Mouse (Mus musculus): ENCODE data around the gene Sapcd2. TPM values are rescaled to one million over a fixed set of nuclear protein-coding genes. Genes with fewer than 3 reads are reported as not detected.

The Sapcd2 gene
- polyA plus RNA-seq, 1 experiment from 2014 or later, result 35.9 TPM

DNA sequence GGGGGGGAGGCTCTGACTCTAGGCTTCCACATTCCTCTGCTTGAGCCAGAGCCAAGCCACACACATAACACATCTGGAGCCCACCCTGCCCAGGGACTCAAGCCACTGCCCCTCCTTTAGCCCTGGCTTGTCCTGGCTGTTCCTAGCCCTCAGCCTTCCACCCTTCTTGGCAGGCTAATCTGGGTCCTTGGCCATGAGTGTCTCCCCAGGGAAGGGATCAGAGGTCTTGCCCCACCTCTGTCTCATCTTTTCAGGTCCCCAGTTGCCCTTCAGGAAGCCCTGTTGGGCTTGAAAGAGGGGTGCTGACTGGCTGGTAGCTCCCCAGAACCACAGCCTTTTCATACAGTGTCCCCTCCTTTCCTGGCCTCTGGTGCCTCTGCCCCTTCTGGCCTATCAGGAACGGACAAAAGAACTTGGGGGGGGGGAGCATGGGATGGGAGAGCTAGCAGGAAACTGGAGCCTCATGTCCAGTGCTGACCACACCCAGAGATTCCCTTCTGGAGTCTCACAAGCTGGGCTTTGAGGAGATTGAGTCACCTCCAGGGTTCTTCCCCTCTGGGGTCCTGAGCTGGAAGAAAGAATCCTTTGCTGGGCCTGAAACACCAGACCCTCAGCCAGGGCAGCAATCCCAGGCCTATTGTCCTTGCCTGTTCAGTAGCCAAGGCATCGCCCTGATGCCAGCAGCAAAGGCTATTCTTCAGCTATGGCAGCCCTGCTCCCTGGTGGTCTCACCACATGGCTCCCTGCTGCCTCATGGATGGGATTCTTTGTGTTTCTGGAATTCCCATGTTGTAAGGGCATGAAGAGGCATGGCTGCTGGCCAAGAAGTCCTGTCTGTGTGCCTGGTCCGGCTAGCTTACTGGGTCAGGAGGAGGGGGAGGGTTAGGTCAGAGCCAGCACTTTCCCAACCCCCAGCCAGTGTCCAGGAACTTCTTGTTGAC is 22.4 kb downstream of the Sapcd2 start:
- no peak overlapping the region for H3K4me2 ChIP-seq (ENCODE audit: low read depth, low read length)
- no peak overlapping the region; the same call in 1 of the 2 replicates for H3K9ac ChIP-seq (ENCODE audit: low read length)
- peaks cover 12% of the 10 kb centered on the region for H3K4me1 ChIP-seq (ENCODE audit: control insufficient read depth, insufficient read depth, low read length)
- peaks cover 23% of the 10 kb centered on the region for H3K27me3 ChIP-seq (ENCODE audit: control insufficient read depth, insufficient read depth, low read length)
- H3K9me3 ChIP-seq (replicated peaks; ENCODE audit: control insufficient read depth, low read length), result no peaks in the 10 kb centered on the region
- peak overlapping the region; percentile 43 for H3K27ac ChIP-seq (ENCODE audit: low read length)
- no peaks in the 10 kb centered on the region for H3K36me3 ChIP-seq (ENCODE audit: control insufficient read depth, insufficient read depth, low read length)
- no peak overlapping the region for H3K4me3 ChIP-seq (replicated peaks; ENCODE audit: low read length)
- 46% methylated on average over 3 of the region's 3 CpGs for whole genome bisulfite sequencing
- peak; percentile 30; the same call in 1 of the 2 replicates for ATAC-seq (ENCODE audit: insufficient read depth, low FRiP score)

DNA sequence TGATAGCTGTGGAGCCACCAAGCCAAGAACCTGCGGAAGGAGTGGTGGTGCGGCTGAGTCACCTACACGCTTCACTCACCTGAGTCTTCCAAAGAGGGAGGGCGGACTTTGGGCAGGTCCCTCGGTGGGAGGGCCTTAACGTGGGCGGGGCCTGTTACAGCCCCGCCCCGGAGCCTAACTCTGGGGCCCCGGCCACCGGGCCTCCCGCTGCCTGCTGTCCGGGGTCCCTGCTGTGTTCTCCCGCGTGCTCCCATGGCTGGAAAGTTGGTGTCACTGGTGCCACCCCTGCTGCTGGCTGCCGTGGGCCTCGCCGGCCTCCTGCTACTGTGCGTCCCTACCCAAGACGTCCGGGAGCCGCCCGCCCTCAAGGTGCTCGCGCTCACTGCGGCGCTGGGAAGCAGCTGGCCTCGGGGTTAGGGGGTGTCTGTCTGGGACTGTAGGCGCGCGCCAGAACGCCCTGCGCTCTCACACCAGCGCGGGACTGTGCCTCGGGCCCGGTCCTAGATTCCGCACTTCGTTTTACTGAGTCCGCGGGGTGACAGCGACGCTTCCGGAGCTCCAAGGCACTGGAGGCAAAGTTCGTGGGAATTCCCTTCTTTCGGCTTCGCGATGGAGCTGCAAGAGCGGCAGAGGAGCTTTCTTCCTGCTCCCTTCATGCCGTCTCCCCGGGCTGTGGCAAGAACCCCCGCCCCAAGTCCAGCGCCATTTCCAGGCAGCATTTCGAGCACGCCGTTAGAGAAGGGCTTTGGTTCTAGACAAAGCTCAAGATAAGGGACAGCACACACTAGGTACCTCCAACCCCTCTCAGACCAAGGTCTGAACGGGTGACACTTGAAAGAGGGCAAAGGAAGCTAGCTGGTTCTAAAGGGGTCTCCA is 23.8 kb downstream of the Sapcd2 start, which contains the start of gene Entpd2:
Entpd2 (plus strand) TSS at position 154 of the 876 bp plus-strand sequence.
- ATAC-seq (ENCODE audit: insufficient read depth, low FRiP score), result peak; percentile 86
- Histone ChIP-seq H3K27ac (ENCODE audit: low read length) (peak within 1 kb of the TSS; percentile 20; the same call in 1 of the 2 replicates), H3K4me1 (ENCODE audit: control insufficient read depth, insufficient read depth, low read length) (peaks cover 16% of the 10 kb centered on the region), H3K4me2 (ENCODE audit: low read depth, low read length) (peak within 1 kb of the TSS; percentile 75), H3K4me3 (replicated peaks; ENCODE audit: low read length) (peak within 1 kb of the TSS; percentile 55), H3K9me3 (replicated peaks; ENCODE audit: control insufficient read depth, low read length) (no peaks in the 10 kb centered on the region), H3K36me3 (ENCODE audit: control insufficient read depth, insufficient read depth, low read length) (no peaks in the 10 kb centered on the region), H3K9ac (ENCODE audit: low read length) (peak within 1 kb of the TSS; percentile 67), H3K27me3 (ENCODE audit: control insufficient read depth, insufficient read depth, low read length) (peaks cover 32% of the 10 kb centered on the region)
- WGBS, result 2% methylated on average over 57 of the region's 57 CpGs

DNA sequence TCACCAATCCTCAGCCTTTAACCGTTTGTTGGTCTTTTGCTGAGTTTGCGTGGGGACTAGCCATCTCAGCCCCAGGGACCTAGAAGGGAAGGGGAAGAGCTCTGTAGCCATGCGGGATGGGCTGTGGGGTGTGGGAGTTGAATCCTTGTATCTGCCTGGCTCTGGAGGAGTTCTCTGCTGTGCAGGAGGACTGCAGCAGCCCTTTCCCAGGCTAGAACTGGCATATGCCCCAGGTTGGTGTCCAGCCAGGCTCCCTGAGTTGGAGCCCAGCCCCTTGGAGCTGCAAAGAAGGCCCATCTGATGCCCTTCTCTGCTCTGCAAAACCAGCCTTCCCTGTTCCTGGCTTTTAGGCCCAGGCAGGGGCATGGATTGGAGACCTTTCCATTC is 24.5 kb downstream of the Sapcd2 start:
- WGBS, result 29% methylated on average over 3 of the region's 3 CpGs
- no peak overlapping the region for H3K27ac ChIP-seq (ENCODE audit: low read length)
- peaks cover 32% of the 10 kb centered on the region for H3K27me3 ChIP-seq (ENCODE audit: control insufficient read depth, insufficient read depth, low read length)
- peak overlapping the region; percentile 67 for H3K9ac ChIP-seq (ENCODE audit: low read length)
- H3K4me2 ChIP-seq (ENCODE audit: low read depth, low read length), result peak overlapping the region; percentile 75
- ATAC-seq (ENCODE audit: insufficient read depth, low FRiP score), result no peak
- peaks cover 16% of the 10 kb centered on the region for H3K4me1 ChIP-seq (ENCODE audit: control insufficient read depth, insufficient read depth, low read length)
- peak overlapping the region; percentile 55 for H3K4me3 ChIP-seq (replicated peaks; ENCODE audit: low read length)
- no peaks in the 10 kb centered on the region for H3K9me3 ChIP-seq (replicated peaks; ENCODE audit: control insufficient read depth, low read length)
- no peaks in the 10 kb centered on the region for H3K36me3 ChIP-seq (ENCODE audit: control insufficient read depth, insufficient read depth, low read length)

DNA sequence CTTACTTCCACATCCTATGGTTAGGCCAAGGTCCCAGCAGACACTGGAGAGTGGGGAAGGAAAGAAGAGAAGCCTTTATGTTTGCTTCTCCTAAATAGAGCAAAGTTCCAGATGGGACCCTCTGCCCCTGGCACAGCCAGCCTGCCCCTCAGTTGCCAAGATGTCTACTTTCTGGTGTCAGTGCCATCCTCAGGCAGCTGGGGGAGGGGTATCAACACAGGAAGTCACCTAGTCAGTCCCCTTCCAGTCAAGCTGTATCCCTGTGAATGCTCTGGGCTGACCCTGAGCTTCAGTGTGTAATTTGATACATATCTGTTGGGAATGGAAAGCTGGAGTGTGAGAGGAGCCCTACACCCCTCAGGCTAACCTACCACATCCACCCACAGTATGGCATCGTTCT is 24.9 kb downstream of the Sapcd2 start:
- WGBS, result 48% methylated on average over 1 of the region's 1 CpGs
- Histone ChIP-seq H3K9ac (ENCODE audit: low read length) (no peak overlapping the region), H3K4me2 (ENCODE audit: low read depth, low read length) (peak overlapping the region; percentile 75), H3K27me3 (ENCODE audit: control insufficient read depth, insufficient read depth, low read length) (peaks cover 35% of the 10 kb centered on the region), H3K9me3 (replicated peaks; ENCODE audit: control insufficient read depth, low read length) (no peaks in the 10 kb centered on the region), H3K4me3 (replicated peaks; ENCODE audit: low read length) (no peak overlapping the region), H3K27ac (ENCODE audit: low read length) (no peak overlapping the region), H3K4me1 (ENCODE audit: control insufficient read depth, insufficient read depth, low read length) (peaks cover 16% of the 10 kb centered on the region), H3K36me3 (ENCODE audit: control insufficient read depth, insufficient read depth, low read length) (no peaks in the 10 kb centered on the region)
- no peak for ATAC-seq (ENCODE audit: insufficient read depth, low FRiP score)

DNA sequence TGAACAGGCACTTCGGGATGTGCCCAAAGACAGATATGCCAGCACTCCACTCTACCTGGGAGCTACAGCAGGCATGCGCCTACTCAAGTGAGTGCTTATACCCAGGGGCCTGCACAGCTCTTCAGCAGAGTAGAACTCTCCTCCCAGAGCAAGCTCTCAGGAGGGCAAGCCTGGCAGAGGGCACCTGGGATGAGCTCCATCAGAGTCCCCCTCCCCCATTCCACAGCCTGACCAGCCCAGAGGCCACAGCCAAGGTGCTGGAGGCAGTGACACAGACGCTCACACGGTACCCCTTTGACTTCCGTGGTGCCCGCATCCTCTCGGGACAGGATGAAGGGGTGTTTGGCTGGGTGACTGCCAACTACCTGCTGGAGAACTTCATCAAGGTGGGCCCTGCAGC is 25.9 kb downstream of the Sapcd2 start:
- H3K4me1 ChIP-seq (ENCODE audit: control insufficient read depth, insufficient read depth, low read length), result peaks cover 16% of the 10 kb centered on the region
- H3K36me3 ChIP-seq (ENCODE audit: control insufficient read depth, insufficient read depth, low read length), result no peaks in the 10 kb centered on the region
- no peak for ATAC-seq (ENCODE audit: insufficient read depth, low FRiP score)
- H3K9me3 ChIP-seq (replicated peaks; ENCODE audit: control insufficient read depth, low read length), result no peaks in the 10 kb centered on the region
- 88% methylated on average over 7 of the region's 7 CpGs for WGBS
- H3K27ac ChIP-seq (ENCODE audit: low read length), result no peak overlapping the region
- peaks cover 38% of the 10 kb centered on the region for H3K27me3 ChIP-seq (ENCODE audit: control insufficient read depth, insufficient read depth, low read length)
- no peak overlapping the region for H3K9ac ChIP-seq (ENCODE audit: low read length)
- H3K4me3 ChIP-seq (replicated peaks; ENCODE audit: low read length), result no peak overlapping the region
- H3K4me2 ChIP-seq (ENCODE audit: low read depth, low read length), result no peak overlapping the region

DNA sequence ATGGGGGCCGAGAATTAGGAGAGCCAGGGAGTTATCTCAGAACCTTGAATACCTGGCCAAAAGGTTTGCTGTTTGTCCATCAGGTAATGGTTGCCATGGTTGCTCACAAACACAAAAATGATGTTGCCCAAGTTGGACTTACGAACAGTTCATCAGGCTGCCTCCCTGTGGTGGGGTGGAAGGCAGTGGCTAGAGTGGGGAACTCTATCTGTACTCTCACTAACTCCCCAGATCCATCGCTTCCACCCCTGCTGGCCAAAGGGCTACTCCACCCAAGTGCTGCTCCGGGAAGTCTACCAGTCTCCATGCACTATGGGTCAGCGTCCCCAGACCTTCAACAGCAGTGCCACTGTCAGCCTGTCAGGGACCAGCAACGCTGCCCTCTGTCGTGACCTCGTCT is 26.9 kb downstream of the Sapcd2 start, which contains the start of gene Npdc1:
Npdc1 (plus strand) TSS at position 301 of the 400 bp plus-strand sequence.
- no peak within 1 kb of the TSS for H3K9ac ChIP-seq (ENCODE audit: low read length)

DNA sequence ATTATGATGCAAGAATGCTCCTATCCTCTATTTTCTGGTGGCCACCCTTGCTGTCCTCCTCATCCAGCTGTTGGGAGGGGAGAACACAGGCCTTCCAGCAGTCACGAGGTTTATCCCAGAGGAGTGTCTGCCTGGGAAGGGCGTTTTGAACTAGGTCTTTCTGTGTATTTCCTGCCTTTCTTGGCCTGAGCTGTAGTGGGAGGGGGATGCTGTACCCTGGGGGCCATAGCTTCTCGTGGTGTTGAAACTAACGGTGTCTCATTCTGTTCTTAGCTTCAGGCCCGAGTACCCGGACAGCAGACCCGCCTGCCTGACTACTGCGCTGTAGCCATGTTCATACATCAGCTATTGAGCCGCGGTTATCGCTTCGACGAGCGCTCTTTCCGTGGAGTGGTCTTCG is 28.2 kb downstream of the Sapcd2 start:
- Histone ChIP-seq H3K36me3 (ENCODE audit: control insufficient read depth, insufficient read depth, low read length) (no peaks in the 10 kb centered on the region), H3K27ac (ENCODE audit: low read length) (no peak overlapping the region), H3K9me3 (replicated peaks; ENCODE audit: control insufficient read depth, low read length) (no peaks in the 10 kb centered on the region), H3K4me1 (ENCODE audit: control insufficient read depth, insufficient read depth, low read length) (peaks cover 7% of the 10 kb centered on the region), H3K9ac (ENCODE audit: low read length) (no peak overlapping the region), H3K4me3 (replicated peaks; ENCODE audit: low read length) (no peak overlapping the region; the same call in 1 of the 2 replicates), H3K27me3 (ENCODE audit: control insufficient read depth, insufficient read depth, low read length) (peaks cover 35% of the 10 kb centered on the region), H3K4me2 (ENCODE audit: low read depth, low read length) (peak overlapping the region; percentile 48)
- WGBS, result 23% methylated on average over 16 of the region's 16 CpGs
- ATAC-seq (ENCODE audit: insufficient read depth, low FRiP score), result no peak

More for the DNA sequence above, 26.9 kb downstream of the Sapcd2 start, which contains the start of gene Npdc1:
- WGBS, result 61% methylated on average over 8 of the region's 8 CpGs
- Histone ChIP-seq H3K4me2 (ENCODE audit: low read depth, low read length) (no peak within 1 kb of the TSS), H3K9me3 (replicated peaks; ENCODE audit: control insufficient read depth, low read length) (no peaks in the 10 kb centered on the region), H3K4me1 (ENCODE audit: control insufficient read depth, insufficient read depth, low read length) (peaks cover 16% of the 10 kb centered on the region), H3K4me3 (replicated peaks; ENCODE audit: low read length) (no peak within 1 kb of the TSS), H3K36me3 (ENCODE audit: control insufficient read depth, insufficient read depth, low read length) (no peaks in the 10 kb centered on the region), H3K27me3 (ENCODE audit: control insufficient read depth, insufficient read depth, low read length) (peaks cover 38% of the 10 kb centered on the region), H3K27ac (ENCODE audit: low read length) (no peak within 1 kb of the TSS)
- ATAC-seq (ENCODE audit: insufficient read depth, low FRiP score), result no peak

DNA sequence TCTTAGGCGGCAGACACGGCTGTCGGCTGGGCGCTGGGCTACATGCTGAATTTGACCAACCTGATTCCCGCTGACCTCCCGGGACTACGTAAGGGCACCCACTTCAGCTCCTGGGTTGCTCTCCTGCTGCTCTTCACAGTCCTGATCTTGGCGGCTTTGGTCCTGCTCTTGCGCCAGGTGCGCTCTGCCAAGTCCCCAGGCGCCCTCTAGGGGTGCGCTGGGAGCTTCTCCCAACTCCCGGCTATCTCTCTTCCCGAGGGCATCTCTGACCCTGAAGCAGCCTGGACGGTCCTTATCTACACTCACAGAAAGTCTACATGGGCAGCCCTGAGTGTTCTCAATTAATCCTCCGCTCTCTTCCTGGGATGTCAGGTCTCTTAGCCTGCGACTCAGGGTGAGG is 28.6 kb downstream of the Sapcd2 start:
- H3K9ac ChIP-seq (ENCODE audit: low read length), result no peak overlapping the region
- no peaks in the 10 kb centered on the region for H3K9me3 ChIP-seq (replicated peaks; ENCODE audit: control insufficient read depth, low read length)
- H3K4me2 ChIP-seq (ENCODE audit: low read depth, low read length), result peak overlapping the region; percentile 48
- H3K36me3 ChIP-seq (ENCODE audit: control insufficient read depth, insufficient read depth, low read length), result no peaks in the 10 kb centered on the region
- no peak overlapping the region for H3K27ac ChIP-seq (ENCODE audit: low read length)
- H3K4me1 ChIP-seq (ENCODE audit: control insufficient read depth, insufficient read depth, low read length), result peaks cover 4% of the 10 kb centered on the region; the same call in 1 of the 2 replicates
- peaks cover 35% of the 10 kb centered on the region for H3K27me3 ChIP-seq (ENCODE audit: control insufficient read depth, insufficient read depth, low read length)
- WGBS, result 4% methylated on average over 17 of the region's 17 CpGs
- ATAC-seq (ENCODE audit: insufficient read depth, low FRiP score), result peak; percentile 27; the same call in 1 of the 2 replicates
- H3K4me3 ChIP-seq (replicated peaks; ENCODE audit: low read length), result peak overlapping the region; percentile 25
